ENCODE assay signal across 8 mouse cellular contexts in genomic region chr17:74489024-74489900, GRCm38 (mm10). TPM values are rescaled to one million over a fixed set of nuclear protein-coding genes. Genes with fewer than 3 reads are reported as not detected.
A peak's percentile ranks its signal among the peaks of the same experiment; 100 is the strongest.
DNase-seq lines count a peak whose midpoint lies in the region; ATAC-seq and TF ChIP-seq lines count a peak whose summit lies in the region.

TSS of gene Yipf4 (plus strand) at chr17:74489493.

- H3K9ac ChIP-seq in ES-E14 (ENCODE audit: insufficient read depth, low read depth, low read length, poor library complexity, severe bottlenecking) = peak within 1 kb of the TSS; percentile 74
- H3K9ac ChIP-seq in forebrain, embryonic 15.5 days (replicated peaks) = peak within 1 kb of the TSS; percentile 91

- WGBS in forebrain, embryonic 15.5 days = 4% methylated on average over 58 of the region's 58 CpGs
- WGBS in lung, adult 2 months = 5% methylated on average over 58 of the region's 58 CpGs

- intact Hi-C loops in heart, postnatal 25 days (cut with DNase I) = loop anchor here (2.0 to 5.0 kb wide), 2 partner anchors 40 to 92 kb away; partner anchors contain the start of genes Birc6 and Slc30a6

- TF ChIP-seq POLR2A in lung, adult 2 months (IDR thresholded peaks at IDR 0.05; ENCODE audit: borderline replicate concordance, extremely low read depth, low read depth, low read length) = peak; percentile 87; the same call in 1 of the 2 replicates

- TF ChIP-seq CTCF in lung, adult 2 months (IDR thresholded peaks at IDR 0.05; ENCODE audit: insufficient read depth, low read length) = no peak

- no peaks in the 10 kb centered on the region for H3K9me3 ChIP-seq in ES-E14 (ENCODE audit: control insufficient read depth, insufficient read depth, low read depth, low read length)
- no peaks in the 10 kb centered on the region for H3K9me3 ChIP-seq in forebrain, embryonic 15.5 days

- H3K27ac ChIP-seq in ES-E14 (ENCODE audit: insufficient read depth, low read depth, low read length, poor library complexity, severe bottlenecking) = no peak within 1 kb of the TSS
- peak within 1 kb of the TSS; percentile 88 for H3K27ac ChIP-seq in forebrain, embryonic 15.5 days (replicated peaks)

- no peaks in the 10 kb centered on the region for H3K4me1 ChIP-seq in ES-E14 (ENCODE audit: control insufficient read depth in 2 of 2, insufficient read depth in 2 of 2, low read length in 2 of 2, poor library complexity in 1 of 2)
- peaks cover 13% of the 10 kb centered on the region for H3K4me1 ChIP-seq in forebrain, embryonic 15.5 days
- peaks cover 2% of the 10 kb centered on the region for H3K4me1 ChIP-seq in lung, adult 2 months (ENCODE audit: control insufficient read depth, insufficient read depth, low read length)

- in situ Hi-C loops in ES-E14 (cut with MboI; ENCODE audit: low sequenced_read_pairs in 2 of 2, unreplicated experiment in 2 of 2) = no loop called here

- peak; percentile 100 for ATAC-seq in forebrain, embryonic 15.5 days (replicated peaks)
- ATAC-seq in neutrophil, adult 5-6 weeks (ENCODE audit: extremely low read depth, insufficient number of reproducible peaks, low FRiP score, poor library complexity, severe bottlenecking) = peak; percentile 100

- peak within 1 kb of the TSS; percentile 63 for H3K4me2 ChIP-seq in forebrain, embryonic 15.5 days (replicated peaks)

- peak; percentile 88 for DNase-seq in ES-E14 (ENCODE audit: low read depth, low spot score)
- peak; percentile 95 for DNase-seq in cerebellum, adult 11-12 months
- peak; percentile 96 for DNase-seq in heart, postnatal 25 days (ENCODE audit: low spot score)
- peak; percentile 94 to 99 for DNase-seq in layer of hippocampus, adult 18-20 months (ENCODE audit: low spot score in 2 of 2)
- peak; percentile 98 for DNase-seq in lung, adult 2 months
- peak; percentile 87 to 94 for DNase-seq in thymus, adult 18-20 months

- H3K4me3 ChIP-seq in ES-E14 (ENCODE audit: insufficient read depth in 1 of 2, low read depth in 1 of 2, low read length in 2 of 2, poor library complexity in 1 of 2, severe bottlenecking in 1 of 2) = peak within 1 kb of the TSS; percentile 77 to 90
- H3K4me3 ChIP-seq in forebrain, embryonic 15.5 days = peak within 1 kb of the TSS; percentile 96
- H3K4me3 ChIP-seq in lung, adult 2 months (replicated peaks; ENCODE audit: extremely low read depth, low read depth, low read length) = peak within 1 kb of the TSS; percentile 86

- peaks cover under 1% of the 10 kb centered on the region; the same call in 1 of the 2 replicates for H3K36me3 ChIP-seq in ES-E14 (ENCODE audit: control insufficient read depth, insufficient read depth, low read length, poor library complexity, severe bottlenecking)
- H3K36me3 ChIP-seq in forebrain, embryonic 15.5 days = peaks cover 16% of the 10 kb centered on the region

- no peaks in the 10 kb centered on the region for H3K27me3 ChIP-seq in forebrain, embryonic 15.5 days

TF ChIP-seq in ES-E14, 5 proteins besides CTCF, POLR2A, EP300 and RAD21:
- TF ChIP-seq ZC3H11A (IDR thresholded peaks at IDR 0.05; ENCODE audit: borderline replicate concordance, low read depth, low read length) = no peak
- peak; percentile 56; the same call in 1 of the 2 replicates for TF ChIP-seq CHD2 (IDR thresholded peaks at IDR 0.05; ENCODE audit: low read depth, low read length)

RNA-seq across cellular contexts. Expression of gene Yipf4, which starts in this region (rescaled TPM):
- total RNA-seq in ES-E14 (2012; rRNA removed) = 69.7 and 77.9 TPM in 2 replicates
- polyA plus RNA-seq in forebrain, embryonic 15.5 days (2015; fragmentation: Nextera tagmentation; extraction: Ambion mirVana) = 55.8 and 65.0 TPM in 2 replicates
- total RNA-seq in heart, postnatal 25 days (2021) = 10 to 100 TPM; 75.2 to 79.4 TPM
- 10 to 100 TPM; 73.2 to 81.9 TPM for total RNA-seq in layer of hippocampus, adult 18-20 months (2021)
- 66.3 and 194 TPM in 2 replicates for polyA plus RNA-seq in lung, adult 2 months (2012; rRNA removed)
- 66.0 and 73.4 TPM in 2 replicates for total RNA-seq in neutrophil, adult 5-6 weeks (2017)
